Mouse (Mus musculus): ENCODE data around the gene Ube2ql1. TPM values are rescaled to one million over a fixed set of nuclear protein-coding genes. Genes with fewer than 3 reads are reported as not detected.

Ube2ql1 gene
- 0.06 and 0.08 TPM in 2 replicates for polyA plus RNA-seq (2012; ENCODE audit: low replicate concordance)

DNA sequence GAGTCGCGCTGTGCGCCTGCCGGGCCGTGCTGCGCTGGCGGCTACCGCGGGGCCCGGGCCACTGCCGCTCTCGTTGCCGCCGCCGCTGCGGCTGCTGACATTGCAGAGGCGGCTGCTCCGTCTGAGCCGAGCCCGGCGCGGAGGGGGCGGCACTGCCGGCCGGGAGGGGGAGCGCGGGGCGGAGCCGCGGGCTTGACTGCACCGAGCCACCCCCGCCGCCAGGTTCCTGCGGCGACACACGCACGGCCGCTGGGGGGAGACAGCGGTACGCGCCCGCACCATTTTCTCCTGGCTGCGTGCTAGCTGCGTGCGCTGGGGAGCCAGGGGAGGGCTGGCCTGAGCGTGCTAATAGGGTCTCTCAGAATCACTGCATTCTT, at the start of gene Ube2ql1:
TSS of gene Ube2ql1 (minus strand) at position 131 of the 377 bp plus-strand sequence.

Other genes with a start within 250 kb of the Ube2ql1 start
- gene Nsun2, start 206.1 kb downstream of the Ube2ql1 start, polyA plus RNA-seq (2012; ENCODE audit: low replicate concordance) = 42.6 and 52.0 TPM in 2 replicates
- 14.6 and 16.6 TPM in 2 replicates for gene Tent4a, start 205.3 kb downstream of the Ube2ql1 start, polyA plus RNA-seq (2012; ENCODE audit: low replicate concordance)
- gene Srd5a1, start 128.4 kb downstream of the Ube2ql1 start, polyA plus RNA-seq (2012; ENCODE audit: low replicate concordance) = 0.91 and 2.9 TPM in 2 replicates
- 5.8 and 18.7 TPM in 2 replicates for gene Med10, start 62.5 kb upstream of the Ube2ql1 start, polyA plus RNA-seq (2012; ENCODE audit: low replicate concordance)

All from leukemia stem cell, adult 10-12 weeks (primary cell).